12 mouse cellular contexts compared by ENCODE assay signal in genomic region chr5:74813396-74813795, GRCm38 (mm10).
DNase-seq lines count a peak whose midpoint lies in the region; ATAC-seq and TF ChIP-seq lines count a peak whose summit lies in the region.
"Had no signal": no experiment of that assay in that cellular context is flagged by ENCODE, and none has a peak within 500 bp of the region (broad histone marks: within the 10 kb centered on the region; RNA-seq: fewer than 3 reads in every experiment).

No protein-coding gene starts in this region.

- H3K4me3 ChIP-seq in hindbrain, postnatal 0 days (ENCODE audit: low read length): no peak overlapping the region
- no peak overlapping the region for H3K4me3 ChIP-seq in hindbrain, embryonic 14.5 days (replicated peaks; ENCODE audit: low read length)
- H3K4me3 ChIP-seq in neural tube, embryonic 15.5 days (replicated peaks): no peak overlapping the region
- H3K4me3 ChIP-seq: hindbrain, embryonic 10.5 days; myocyte had no signal

- no peaks in the 10 kb centered on the region for H3K9me3 ChIP-seq in hindbrain, postnatal 0 days (ENCODE audit: low read length)
- no peaks in the 10 kb centered on the region for H3K9me3 ChIP-seq in hindbrain, embryonic 14.5 days (ENCODE audit: control insufficient read depth, low read length)
- no peaks in the 10 kb centered on the region for H3K9me3 ChIP-seq in neural tube, embryonic 15.5 days (replicated peaks)
- H3K9me3 ChIP-seq: hindbrain, embryonic 10.5 days had no signal

- 31% methylated on average over 3 of the region's 3 CpGs for WGBS in hindbrain, postnatal 0 days
- WGBS in hindbrain, embryonic 14.5 days: 18% methylated on average over 3 of the region's 3 CpGs
- 22% methylated on average over 3 of the region's 3 CpGs for WGBS in neural tube, embryonic 15.5 days

- ATAC-seq in hindbrain, postnatal 0 days: peak; percentile 68; the same call in 1 of the 2 replicates
- no peak for ATAC-seq in hindbrain, embryonic 14.5 days (ENCODE audit: low FRiP score)
- ATAC-seq in neural tube, embryonic 15.5 days (ENCODE audit: low FRiP score): peak; percentile 35; the same call in 1 of the 2 replicates

- no peak for TF ChIP-seq CTCF in hindbrain, postnatal 0 days (IDR thresholded peaks at IDR 0.05; ENCODE audit: low read depth)

- H3K27me3 ChIP-seq in hindbrain, postnatal 0 days (ENCODE audit: insufficient read depth, low read length): no peaks in the 10 kb centered on the region
- H3K27me3 ChIP-seq in hindbrain, embryonic 14.5 days (ENCODE audit: control insufficient read depth, insufficient read depth, low read length): no peaks in the 10 kb centered on the region
- 0 out of 2 replicates have a peak, but pooled peaks cover 3% of the 10 kb centered on the region for H3K27me3 ChIP-seq in neural tube, embryonic 15.5 days (replicated peaks)
- H3K27me3 ChIP-seq: CH12.LX had no signal

- H3K4me1 ChIP-seq in hindbrain, postnatal 0 days (ENCODE audit: insufficient read depth, low read length): no peaks in the 10 kb centered on the region
- no peaks in the 10 kb centered on the region for H3K4me1 ChIP-seq in hindbrain, embryonic 14.5 days (replicated peaks; ENCODE audit: control insufficient read depth, insufficient read depth, low read length)
- peaks cover 8% of the 10 kb centered on the region; the same call in 1 of the 2 replicates for H3K4me1 ChIP-seq in neural tube, embryonic 15.5 days

- peak; percentile 20 for DNase-seq in adrenal gland, postnatal 10 days
- no peak for DNase-seq in adrenal gland, postnatal 4 days (ENCODE audit: low spot score in 2 of 2)
- DNase-seq in hindbrain, postnatal 0 days (ENCODE audit: low spot score): peak; percentile 59
- no peak for DNase-seq in hindbrain, embryonic 14.5 days (ENCODE audit: low spot score)
- no peak for DNase-seq in neural tube, embryonic 10.5 days (ENCODE audit: extremely low spot score, low spot score)
- DNase-seq in kidney, postnatal 36 days: peak; percentile 85 to 93
- no peak for DNase-seq in heart, adult 11 months

- no peak overlapping the region for H3K27ac ChIP-seq in hindbrain, postnatal 0 days
- H3K27ac ChIP-seq in hindbrain, embryonic 14.5 days: no peak overlapping the region
- no peak overlapping the region for H3K27ac ChIP-seq in neural tube, embryonic 15.5 days (replicated peaks)
- H3K27ac ChIP-seq: hindbrain, embryonic 10.5 days; kidney, postnatal 0 days had no signal

- H3K9ac ChIP-seq in hindbrain, postnatal 0 days (replicated peaks; ENCODE audit: low read length): no peak overlapping the region
- H3K9ac ChIP-seq in hindbrain, embryonic 14.5 days: no peak overlapping the region
- H3K9ac ChIP-seq in neural tube, embryonic 15.5 days (replicated peaks): no peak overlapping the region

- no peak overlapping the region for H3K4me2 ChIP-seq in hindbrain, postnatal 0 days (ENCODE audit: low read depth, low read length)
- no peak overlapping the region for H3K4me2 ChIP-seq in hindbrain, embryonic 14.5 days (replicated peaks)
- H3K4me2 ChIP-seq in neural tube, embryonic 15.5 days: no peak overlapping the region

- no peaks in the 10 kb centered on the region for H3K36me3 ChIP-seq in hindbrain, postnatal 0 days (ENCODE audit: insufficient read depth, low read length)
- no peaks in the 10 kb centered on the region for H3K36me3 ChIP-seq in hindbrain, embryonic 14.5 days (replicated peaks; ENCODE audit: control insufficient read depth, insufficient read depth)
- H3K36me3 ChIP-seq in neural tube, embryonic 15.5 days: no peaks in the 10 kb centered on the region
- H3K36me3 ChIP-seq: hindbrain, embryonic 10.5 days had no signal

Comparison
In these comparisons a context has a peak if more than half of its experiments do, and no peak if none do; other contexts are left out.
1. DNase-seq: peak in adrenal gland, postnatal 10 days (single experiment), hindbrain, postnatal 0 days (single experiment) and kidney, postnatal 36 days (2 of 2); none in adrenal gland, postnatal 4 days (0 of 2), hindbrain, embryonic 14.5 days (single experiment), neural tube, embryonic 10.5 days (single experiment) and heart, adult 11 months (single experiment).